Comparison of ENCODE assay signal across 31 mouse cellular contexts in the genomic region with DNA sequence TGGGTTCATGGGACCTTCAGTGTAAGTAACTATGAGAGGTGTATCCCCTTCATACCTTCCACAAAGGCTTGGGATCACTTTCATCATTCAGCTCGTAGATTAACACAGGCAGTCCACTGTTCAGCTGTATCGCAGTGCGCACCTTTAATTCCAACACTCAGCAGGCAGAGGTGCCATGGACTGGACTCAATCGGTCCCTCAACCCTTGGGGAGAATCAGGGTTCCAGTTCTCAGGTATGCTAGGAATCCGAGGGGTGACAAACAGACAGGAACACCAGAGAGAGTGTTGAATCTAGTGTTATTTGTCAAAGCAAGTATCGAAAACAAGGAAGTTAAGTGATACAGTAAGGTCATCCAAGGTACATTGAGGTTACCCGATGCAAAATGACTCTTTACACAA.
"Had no signal": no experiment of that assay in that cellular context is flagged by ENCODE, and none has a peak within 500 bp of the region (broad histone marks: within the 10 kb centered on the region; RNA-seq: fewer than 3 reads in every experiment).

No protein-coding gene starts in this region.

- ATAC-seq: liver, embryonic 12.5 days; liver, postnatal 0 days; lung, postnatal 0 days; midbrain, embryonic 13.5 days; midbrain, embryonic 15.5 days had no signal

- DNase-seq: left cerebral cortex, postnatal 4 days; liver; liver, embryonic 13.5 days; liver, postnatal 0 days; lung, adult 18-20 months; lung, adult 2 months; lung, embryonic 14.5 days; lung, postnatal 10 days; lung, postnatal 14 days; lung, postnatal 36 days; lung, postnatal 4 days; midbrain, embryonic 14.5 days had no signal

- H3K4me2 ChIP-seq: limb, embryonic 12.5 days; limb, embryonic 13.5 days; limb, embryonic 15.5 days; liver, embryonic 11.5 days; liver, embryonic 12.5 days; liver, embryonic 13.5 days; liver, embryonic 15.5 days; lung, embryonic 14.5 days; lung, embryonic 15.5 days; midbrain, embryonic 12.5 days; midbrain, embryonic 13.5 days; midbrain, embryonic 15.5 days; neural tube, embryonic 12.5 days; neural tube, embryonic 13.5 days had no signal

- H3K4me3 ChIP-seq: limb, embryonic 10.5 days; limb, embryonic 12.5 days; limb, embryonic 13.5 days; limb, embryonic 15.5 days; liver, embryonic 12.5 days; liver, embryonic 13.5 days; liver, embryonic 15.5 days; lung, embryonic 15.5 days; megakaryocyte, embryonic 14.5 days; midbrain, embryonic 10.5 days; midbrain, embryonic 12.5 days; midbrain, embryonic 13.5 days; midbrain, embryonic 15.5 days; myocyte; neural tube, embryonic 12.5 days; neural tube, embryonic 13.5 days had no signal

- H3K9me3 ChIP-seq: limb, embryonic 10.5 days; liver, embryonic 12.5 days; liver, embryonic 13.5 days; liver, embryonic 15.5 days; lung, embryonic 15.5 days; midbrain, embryonic 15.5 days had no signal

- H3K27ac ChIP-seq: limb, embryonic 10.5 days; limb, embryonic 12.5 days; limb, embryonic 13.5 days; limb, embryonic 15.5 days; liver, embryonic 12.5 days; liver, embryonic 13.5 days; liver, embryonic 14.5 days; liver, embryonic 15.5 days; lung, embryonic 15.5 days; macrophage; midbrain, embryonic 10.5 days; midbrain, embryonic 12.5 days; midbrain, embryonic 13.5 days; midbrain, embryonic 15.5 days; neural tube, embryonic 12.5 days; neural tube, embryonic 13.5 days had no signal

- H3K9ac ChIP-seq: limb, embryonic 12.5 days; limb, embryonic 13.5 days; limb, embryonic 15.5 days; liver, embryonic 12.5 days; liver, embryonic 13.5 days; liver, embryonic 14.5 days; liver, embryonic 15.5 days; liver, postnatal 0 days; lung, embryonic 14.5 days; lung, embryonic 15.5 days; midbrain, embryonic 12.5 days; midbrain, embryonic 13.5 days; midbrain, embryonic 15.5 days; neural tube, embryonic 12.5 days; neural tube, embryonic 13.5 days had no signal

- H3K4me1 ChIP-seq: limb, embryonic 10.5 days; limb, embryonic 12.5 days; limb, embryonic 13.5 days; limb, embryonic 15.5 days; liver, embryonic 12.5 days; liver, embryonic 13.5 days; liver, embryonic 15.5 days; lung, embryonic 15.5 days; megakaryocyte, embryonic 14.5 days; midbrain, embryonic 10.5 days; midbrain, embryonic 12.5 days; midbrain, embryonic 13.5 days; midbrain, embryonic 15.5 days; neural tube, embryonic 12.5 days; neural tube, embryonic 13.5 days had no signal

- H3K27me3 ChIP-seq: limb, embryonic 12.5 days; limb, embryonic 13.5 days; limb, embryonic 15.5 days; liver, embryonic 12.5 days; liver, embryonic 13.5 days; liver, embryonic 15.5 days; lung, embryonic 15.5 days; megakaryocyte, embryonic 14.5 days; midbrain, embryonic 12.5 days; midbrain, embryonic 13.5 days; midbrain, embryonic 15.5 days; neural tube, embryonic 12.5 days; neural tube, embryonic 13.5 days had no signal
